Mouse (Mus musculus): ENCODE results near the gene Ccl22. TPM values are rescaled to one million over a fixed set of nuclear protein-coding genes. Genes with fewer than 3 reads are reported as not detected.

Ccl22 gene
- total and polyA plus RNA-seq, 3 experiments: 0.06 TPM; not detected in 2

DNA sequence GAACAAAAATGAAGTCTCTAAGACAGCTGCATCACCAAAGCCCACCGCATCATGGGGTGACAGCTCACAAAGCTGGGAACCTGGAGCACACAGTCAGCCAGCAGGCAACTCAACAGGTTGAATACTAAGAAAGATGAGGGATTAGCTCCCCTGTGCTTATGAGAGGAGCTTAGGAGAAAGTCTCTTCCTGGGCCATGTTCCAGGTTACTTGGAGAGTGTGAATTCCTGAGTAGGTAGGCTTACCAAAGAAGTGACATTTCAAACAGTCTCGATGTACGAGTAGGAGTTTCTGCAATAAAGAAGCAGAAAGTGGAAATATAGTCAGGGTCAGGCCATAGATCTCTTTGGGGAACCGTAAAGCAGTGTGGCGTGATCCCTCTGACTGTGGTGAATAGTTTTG is 906 bp upstream of the Ccl22 start:
- Histone ChIP-seq H3K79me2 (ENCODE audit: control insufficient read depth, insufficient read depth, low read length, poor library complexity) (no peaks in the 10 kb centered on the region), H3K9ac (ENCODE audit: control insufficient read depth, low read depth, low read length, poor library complexity, severe bottlenecking) (no peak overlapping the region), H3K27ac (ENCODE audit: control insufficient read depth, low read depth, low read length) (no peak overlapping the region), H3K4me3 (ENCODE audit: control insufficient read depth in 1 of 2, insufficient read depth in 1 of 2, low read depth in 2 of 2, low read length in 2 of 2) (no peak overlapping the region), H3K27me3 (ENCODE audit: control insufficient read depth in 1 of 2, insufficient read depth in 2 of 2, low read length in 2 of 2) (peaks cover 6 to 7% of the 10 kb centered on the region in 2 experiments), H3K9me3 (replicated peaks; ENCODE audit: insufficient read depth, low read length) (no peaks in the 10 kb centered on the region), H3K36me3 (ENCODE audit: control insufficient read depth in 1 of 2, insufficient read depth in 2 of 2, low read length in 2 of 2) (no peaks in the 10 kb centered on the region), H3K4me1 (ENCODE audit: control insufficient read depth in 1 of 2, insufficient read depth in 2 of 2, low read length in 2 of 2) (no peaks in the 10 kb centered on the region)
- no peak for DNase-seq (ENCODE audit: low read depth, low spot score)
- TF ChIP-seq MAZ (IDR thresholded peaks at IDR 0.05; ENCODE audit: low read depth, low read length): no peak
- TF ChIP-seq NRF1 (IDR thresholded peaks at IDR 0.05; ENCODE audit: insufficient read depth, low read depth, low read length, poor library complexity, severe bottlenecking): no peak
- no peak for TF ChIP-seq TAL1 (IDR thresholded peaks at IDR 0.05; ENCODE audit: low read length)
- no peak for TF ChIP-seq ZC3H11A (IDR thresholded peaks at IDR 0.05; ENCODE audit: low read depth, low read length)
- TF ChIP-seq GABPA (IDR thresholded peaks at IDR 0.05; ENCODE audit: low read depth, low read length): no peak
- no peak for TF ChIP-seq CTCF (IDR thresholded peaks at IDR 0.05 in 2 of 3, conservative IDR thresholded peaks at IDR 0.05 in 1 of 3; ENCODE audit: control insufficient read depth in 1 of 3, insufficient read depth in 1 of 3, low read depth in 2 of 3, low read length in 3 of 3, poor library complexity in 1 of 3, severe bottlenecking in 1 of 3)
- no peak for TF ChIP-seq MAFK (IDR thresholded peaks at IDR 0.05; ENCODE audit: borderline replicate concordance, low read depth, low read length)
- TF ChIP-seq ZNF384 (IDR thresholded peaks at IDR 0.05; ENCODE audit: low read depth, low read length): no peak

DNA sequence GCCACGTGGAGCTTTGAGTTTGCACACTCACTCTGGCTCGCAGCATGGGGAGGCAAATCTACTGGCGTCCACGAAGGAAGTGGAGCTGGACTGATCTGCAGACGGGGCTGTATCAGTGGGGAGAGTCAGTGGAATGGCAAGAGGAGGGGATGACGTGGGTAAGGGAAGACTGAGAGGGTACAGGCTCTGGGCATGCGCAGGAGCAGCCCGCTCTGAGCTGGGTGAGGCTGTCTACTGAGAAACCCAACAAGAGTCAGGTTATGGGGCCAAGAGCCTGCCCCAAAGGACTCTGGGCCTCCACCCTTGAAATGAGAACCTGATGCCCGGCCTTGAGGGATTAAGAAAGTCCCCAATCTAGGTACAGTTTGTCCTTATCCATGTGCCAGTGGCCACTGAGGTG is 418 bp upstream of the Ccl22 start:
- no peak overlapping the region for H3K27ac ChIP-seq (ENCODE audit: control insufficient read depth, low read depth, low read length)
- H3K4me1 ChIP-seq (ENCODE audit: control insufficient read depth in 1 of 2, insufficient read depth in 2 of 2, low read length in 2 of 2): no peaks in the 10 kb centered on the region
- H3K27me3 ChIP-seq (ENCODE audit: control insufficient read depth in 1 of 2, insufficient read depth in 2 of 2, low read length in 2 of 2): peaks cover 7 to 9% of the 10 kb centered on the region in 2 experiments
- no peaks in the 10 kb centered on the region for H3K9me3 ChIP-seq (replicated peaks; ENCODE audit: insufficient read depth, low read length)
- TF ChIP-seq POLR2A (IDR thresholded peaks at IDR 0.05; ENCODE audit: control insufficient read depth in 1 of 2, insufficient read depth in 1 of 2, low read depth in 1 of 2, low read length in 2 of 2, poor library complexity in 1 of 2): no peak
- TF ChIP-seq KAT2A (conservative IDR thresholded peaks at IDR 0.05; ENCODE audit: low read depth, low read length): no peak
- no peak for TF ChIP-seq MYC (IDR thresholded peaks at IDR 0.05; ENCODE audit: low read depth, low read length)
- no peaks in the 10 kb centered on the region for H3K36me3 ChIP-seq (ENCODE audit: control insufficient read depth in 1 of 2, insufficient read depth in 2 of 2, low read length in 2 of 2)
- H3K79me2 ChIP-seq (ENCODE audit: control insufficient read depth, insufficient read depth, low read length, poor library complexity): no peaks in the 10 kb centered on the region
- no peak for DNase-seq (ENCODE audit: low read depth, low spot score)
- H3K9ac ChIP-seq (ENCODE audit: control insufficient read depth, low read depth, low read length, poor library complexity, severe bottlenecking): no peak overlapping the region
- no peak overlapping the region for H3K4me3 ChIP-seq (ENCODE audit: control insufficient read depth in 1 of 2, insufficient read depth in 1 of 2, low read depth in 2 of 2, low read length in 2 of 2)

DNA sequence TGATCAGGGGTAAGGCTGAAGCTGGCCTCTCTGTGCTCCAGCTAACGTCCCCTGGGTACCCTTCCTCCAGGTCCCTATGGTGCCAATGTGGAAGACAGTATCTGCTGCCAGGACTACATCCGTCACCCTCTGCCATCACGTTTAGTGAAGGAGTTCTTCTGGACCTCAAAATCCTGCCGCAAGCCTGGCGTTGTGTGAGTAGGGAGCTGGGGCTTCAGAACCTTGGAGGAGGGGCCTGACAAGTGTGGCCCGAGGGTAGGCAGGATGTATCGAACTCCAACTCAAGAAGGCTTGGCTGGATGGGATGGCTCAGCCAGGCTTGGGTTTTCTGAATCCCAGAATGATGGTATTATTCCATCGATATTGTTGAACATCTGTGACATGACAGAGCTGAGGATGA is 1.4 kb downstream of the Ccl22 start:
- Histone ChIP-seq H3K9me3 (replicated peaks; ENCODE audit: insufficient read depth, low read length) (no peaks in the 10 kb centered on the region), H3K36me3 (ENCODE audit: control insufficient read depth in 1 of 2, insufficient read depth in 2 of 2, low read length in 2 of 2) (no peaks in the 10 kb centered on the region), H3K27me3 (ENCODE audit: control insufficient read depth in 1 of 2, insufficient read depth in 2 of 2, low read length in 2 of 2) (peaks cover 9 to 12% of the 10 kb centered on the region in 2 experiments), H3K79me2 (ENCODE audit: control insufficient read depth, insufficient read depth, low read length, poor library complexity) (no peaks in the 10 kb centered on the region), H3K27ac (ENCODE audit: control insufficient read depth, low read depth, low read length) (no peak overlapping the region), H3K9ac (ENCODE audit: control insufficient read depth, low read depth, low read length, poor library complexity, severe bottlenecking) (no peak overlapping the region), H3K4me1 (ENCODE audit: control insufficient read depth in 1 of 2, insufficient read depth in 2 of 2, low read length in 2 of 2) (no peaks in the 10 kb centered on the region), H3K4me3 (ENCODE audit: control insufficient read depth in 1 of 2, insufficient read depth in 1 of 2, low read depth in 2 of 2, low read length in 2 of 2) (no peak overlapping the region)
- no peak for DNase-seq (ENCODE audit: low read depth, low spot score)
- no peak for TF ChIP-seq EP300 (IDR thresholded peaks at IDR 0.05; ENCODE audit: low read depth in 1 of 2, low read length in 2 of 2)
- no peak for TF ChIP-seq CHD2 (IDR thresholded peaks at IDR 0.05; ENCODE audit: low read length)
- TF ChIP-seq UBTF (IDR thresholded peaks at IDR 0.05; ENCODE audit: borderline replicate concordance, insufficient read depth, low read depth, low read length): no peak
- TF ChIP-seq JUND (IDR thresholded peaks at IDR 0.05; ENCODE audit: low read depth, low read length): no peak
- TF ChIP-seq ZMIZ1 (IDR thresholded peaks at IDR 0.05; ENCODE audit: low read depth, low read length): no peak
- TF ChIP-seq SIN3A (IDR thresholded peaks at IDR 0.05; ENCODE audit: low read length): no peak
- TF ChIP-seq POLR2AphosphoS2 (IDR thresholded peaks at IDR 0.05; ENCODE audit: low read length): no peak
- no peak for TF ChIP-seq BHLHE40 (IDR thresholded peaks at IDR 0.05; ENCODE audit: borderline replicate concordance, low read depth, low read length)
- no peak for TF ChIP-seq MYB (IDR thresholded peaks at IDR 0.05; ENCODE audit: low read depth, low read length)
- TF ChIP-seq TCF12 (IDR thresholded peaks at IDR 0.05; ENCODE audit: low read depth, low read length): no peak
- TF ChIP-seq MAZ (IDR thresholded peaks at IDR 0.05; ENCODE audit: low read depth, low read length): no peak
- no peak for TF ChIP-seq KAT2A (conservative IDR thresholded peaks at IDR 0.05; ENCODE audit: low read depth, low read length)
- no peak for TF ChIP-seq ZKSCAN1 (IDR thresholded peaks at IDR 0.05; ENCODE audit: low read depth, low read length)

Data from MEL (cell line).